22 mouse cellular contexts compared by ENCODE assay signal in the genomic region with DNA sequence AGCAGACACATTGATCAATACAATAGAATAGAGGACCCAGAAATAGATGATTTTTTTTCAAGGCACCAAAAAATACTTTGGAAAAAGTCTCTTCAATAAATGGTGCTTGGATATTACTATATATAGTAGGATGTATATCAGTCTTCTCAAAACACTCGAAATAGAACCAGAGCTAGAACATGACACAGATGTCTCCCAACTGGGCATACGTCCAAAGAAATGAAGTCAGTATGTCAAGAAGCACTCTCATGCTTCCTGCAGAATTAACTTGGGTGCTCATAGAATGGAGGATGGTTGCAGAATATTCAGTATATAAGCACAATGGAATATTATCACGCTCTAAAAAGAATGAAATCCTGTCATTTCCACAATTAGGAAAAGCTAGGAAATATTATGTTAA. TPM values are rescaled to one million over a fixed set of nuclear protein-coding genes. Genes with fewer than 3 reads are reported as not detected.
DNase-seq lines count a peak whose midpoint lies in the region; ATAC-seq and TF ChIP-seq lines count a peak whose summit lies in the region.
"Had no signal": no experiment of that assay in that cellular context is flagged by ENCODE, and none has a peak within 500 bp of the region (broad histone marks: within the 10 kb centered on the region; RNA-seq: fewer than 3 reads in every experiment).

No protein-coding gene starts in this region.

- ATAC-seq in embryonic facial prominence, embryonic 14.5 days (ENCODE audit: low read depth) = no peak
- ATAC-seq in heart, embryonic 15.5 days (replicated peaks; ENCODE audit: insufficient number of reproducible peaks, insufficient read depth, low FRiP score, low read depth) = no peak
- ATAC-seq in lung, embryonic 14.5 days (ENCODE audit: insufficient read depth) = no peak; the same call in 1 of the 2 replicates
- ATAC-seq: CD4-positive, CD25-positive, alpha-beta regulatory T cell, adult 4 months; liver, embryonic 12.5 days; midbrain, embryonic 16.5 days had no signal

- H3K4me3 ChIP-seq in embryonic facial prominence, embryonic 14.5 days (ENCODE audit: low read depth, low read length) = no peak overlapping the region
- no peak overlapping the region for H3K4me3 ChIP-seq in embryonic facial prominence, embryonic 10.5 days
- H3K4me3 ChIP-seq in heart, embryonic 15.5 days = no peak overlapping the region
- H3K4me3 ChIP-seq in lung, embryonic 14.5 days (ENCODE audit: low read depth, low read length) = no peak overlapping the region
- H3K4me3 ChIP-seq: hindbrain, embryonic 15.5 days; limb, embryonic 13.5 days; liver, embryonic 12.5 days; lung, embryonic 15.5 days; midbrain, embryonic 10.5 days; myocyte had no signal

- DNase-seq in embryonic facial prominence, embryonic 14.5 days (ENCODE audit: low spot score) = peak; percentile 14
- no peak for DNase-seq in embryonic facial prominence, embryonic 10.5 days (ENCODE audit: low spot score)
- DNase-seq in heart, adult 9 months (ENCODE audit: low spot score in 2 of 2) = no peak
- peak; percentile 65 for DNase-seq in lung, embryonic 14.5 days
- DNase-seq in lung, adult 18-20 months = no peak
- peak; percentile 21 for DNase-seq in MN1 (ENCODE audit: low spot score)
- no peak for DNase-seq in urinary bladder, postnatal 36 days (ENCODE audit: low spot score in 2 of 2)
- DNase-seq: adrenal gland, postnatal 36 days; cerebellum, adult 11-12 months; cerebellum, postnatal 10 days; gastrocnemius, postnatal 14 days; kidney, adult 2 months had no signal

- H3K27me3 ChIP-seq in embryonic facial prominence, embryonic 14.5 days (replicated peaks; ENCODE audit: control insufficient read depth, insufficient read depth, low read length) = no peaks in the 10 kb centered on the region
- no peaks in the 10 kb centered on the region for H3K27me3 ChIP-seq in embryonic facial prominence, embryonic 10.5 days (replicated peaks; ENCODE audit: low read depth, poor library complexity, severe bottlenecking)
- no peaks in the 10 kb centered on the region for H3K27me3 ChIP-seq in heart, embryonic 15.5 days
- H3K27me3 ChIP-seq in lung, embryonic 14.5 days (ENCODE audit: insufficient read depth, low read length) = no peaks in the 10 kb centered on the region
- H3K27me3 ChIP-seq: hindbrain, embryonic 15.5 days; limb, embryonic 13.5 days; liver, embryonic 12.5 days; lung, embryonic 15.5 days had no signal

- TF ChIP-seq CTCF in lung, embryonic 14.5 days (IDR thresholded peaks at IDR 0.05; ENCODE audit: low read depth) = no peak

- H3K4me2 ChIP-seq in embryonic facial prominence, embryonic 14.5 days (ENCODE audit: low read depth, low read length) = no peak overlapping the region
- H3K4me2 ChIP-seq in heart, embryonic 15.5 days = no peak overlapping the region
- H3K4me2 ChIP-seq in lung, embryonic 14.5 days = no peak overlapping the region
- H3K4me2 ChIP-seq: hindbrain, embryonic 15.5 days; limb, embryonic 13.5 days; liver, embryonic 12.5 days; lung, embryonic 15.5 days had no signal

- H3K9me3 ChIP-seq in embryonic facial prominence, embryonic 14.5 days (ENCODE audit: control insufficient read depth, low read length) = no peaks in the 10 kb centered on the region
- H3K9me3 ChIP-seq in embryonic facial prominence, embryonic 10.5 days = no peaks in the 10 kb centered on the region
- no peaks in the 10 kb centered on the region for H3K9me3 ChIP-seq in heart, embryonic 15.5 days (replicated peaks)
- H3K9me3 ChIP-seq in lung, embryonic 14.5 days (ENCODE audit: low read depth, low read length) = no peaks in the 10 kb centered on the region
- H3K9me3 ChIP-seq: hindbrain, embryonic 15.5 days; limb, embryonic 13.5 days; liver, embryonic 12.5 days; lung, embryonic 15.5 days had no signal

- no peak overlapping the region for H3K27ac ChIP-seq in embryonic facial prominence, embryonic 14.5 days (replicated peaks; ENCODE audit: low read depth, low read length)
- no peak overlapping the region for H3K27ac ChIP-seq in embryonic facial prominence, embryonic 10.5 days (replicated peaks)
- H3K27ac ChIP-seq in heart, embryonic 15.5 days = peak overlapping the region; percentile 34; the same call in 1 of the 2 replicates
- H3K27ac ChIP-seq in lung, embryonic 14.5 days (ENCODE audit: low read depth) = no peak overlapping the region
- H3K27ac ChIP-seq: hindbrain, embryonic 15.5 days; kidney, postnatal 0 days; limb, embryonic 13.5 days; liver, embryonic 12.5 days; lung, embryonic 15.5 days; midbrain, embryonic 10.5 days had no signal

- H3K9ac ChIP-seq in embryonic facial prominence, embryonic 14.5 days (ENCODE audit: low read depth, low read length) = no peak overlapping the region
- H3K9ac ChIP-seq in heart, embryonic 15.5 days = no peak overlapping the region
- H3K9ac ChIP-seq in lung, embryonic 14.5 days = no peak overlapping the region
- H3K9ac ChIP-seq: hindbrain, embryonic 15.5 days; limb, embryonic 13.5 days; liver, embryonic 12.5 days; lung, embryonic 15.5 days had no signal

- H3K4me1 ChIP-seq in embryonic facial prominence, embryonic 14.5 days (ENCODE audit: control insufficient read depth, insufficient read depth, low read length) = no peaks in the 10 kb centered on the region
- no peaks in the 10 kb centered on the region for H3K4me1 ChIP-seq in embryonic facial prominence, embryonic 10.5 days
- no peaks in the 10 kb centered on the region for H3K4me1 ChIP-seq in heart, embryonic 15.5 days (replicated peaks)
- no peaks in the 10 kb centered on the region for H3K4me1 ChIP-seq in lung, embryonic 14.5 days (ENCODE audit: insufficient read depth)
- H3K4me1 ChIP-seq: hindbrain, embryonic 15.5 days; limb, embryonic 13.5 days; liver, embryonic 12.5 days; lung, embryonic 15.5 days; midbrain, embryonic 10.5 days had no signal

- H3K36me3 ChIP-seq in embryonic facial prominence, embryonic 14.5 days (ENCODE audit: control insufficient read depth, insufficient read depth, low read length) = no peaks in the 10 kb centered on the region
- no peaks in the 10 kb centered on the region for H3K36me3 ChIP-seq in embryonic facial prominence, embryonic 10.5 days (replicated peaks)
- no peaks in the 10 kb centered on the region for H3K36me3 ChIP-seq in heart, embryonic 15.5 days
- H3K36me3 ChIP-seq in lung, embryonic 14.5 days (ENCODE audit: insufficient read depth) = no peaks in the 10 kb centered on the region
- H3K36me3 ChIP-seq: hindbrain, embryonic 15.5 days; limb, embryonic 13.5 days; liver, embryonic 12.5 days; lung, embryonic 15.5 days; midbrain, embryonic 10.5 days had no signal

- WGBS in embryonic facial prominence, embryonic 14.5 days = 67% methylated on average over 3 of the region's 3 CpGs
- 80% methylated on average over 3 of the region's 3 CpGs for WGBS in embryonic facial prominence, embryonic 10.5 days
- WGBS in heart, embryonic 15.5 days = 47% methylated on average over 3 of the region's 3 CpGs
- WGBS in lung, embryonic 14.5 days = 54% methylated on average over 3 of the region's 3 CpGs

RNA-seq across cellular contexts. Expression of gene Akap17b, which starts 17.1 kb away (rescaled TPM):
- 2.9 and 3.2 TPM in 2 replicates for polyA plus RNA-seq in embryonic facial prominence, embryonic 14.5 days (2014; fragmentation: Nextera tagmentation; extraction: Ambion mirVana)
- polyA plus RNA-seq in embryonic facial prominence, embryonic 10.5 days (2016; fragmentation: Nextera tagmentation; extraction: Ambion mirVana) = 2.7 and 2.9 TPM in 2 replicates
- 1.8 TPM in 2 replicates for polyA plus RNA-seq in heart, embryonic 15.5 days (2015; fragmentation: Nextera tagmentation; extraction: Ambion mirVana)
- 3.1 TPM in 2 replicates for polyA plus RNA-seq in lung, embryonic 14.5 days (2014; fragmentation: Nextera tagmentation; extraction: Ambion mirVana)

RNA-seq across cellular contexts. Expression of gene Pgrmc1, which starts 30.1 kb away (rescaled TPM):
- 280 and 301 TPM in 2 replicates for polyA plus RNA-seq in embryonic facial prominence, embryonic 14.5 days (2014; fragmentation: Nextera tagmentation; extraction: Ambion mirVana)
- polyA plus RNA-seq in embryonic facial prominence, embryonic 10.5 days (2016; fragmentation: Nextera tagmentation; extraction: Ambion mirVana) = 328 and 337 TPM in 2 replicates
- 112 and 135 TPM in 2 replicates for polyA plus RNA-seq in heart, embryonic 15.5 days (2015; fragmentation: Nextera tagmentation; extraction: Ambion mirVana)
- polyA plus RNA-seq in lung, embryonic 14.5 days (2014; fragmentation: Nextera tagmentation; extraction: Ambion mirVana) = 219 and 240 TPM in 2 replicates

Comparison
In these comparisons a context has a peak if more than half of its experiments do, and no peak if none do; other contexts are left out.
1. DNase-seq: peak in embryonic facial prominence, embryonic 14.5 days (single experiment), lung, embryonic 14.5 days (single experiment) and MN1 (single experiment); none in embryonic facial prominence, embryonic 10.5 days (single experiment), heart, adult 9 months (0 of 2), lung, adult 18-20 months (0 of 2) and urinary bladder, postnatal 36 days (0 of 2).